Mouse (Mus musculus) liver, embryonic 11.5 days (tissue): ENCODE data around the gene D930048N14Rik. TPM values are rescaled to one million over a fixed set of nuclear protein-coding genes. Genes with fewer than 3 reads are reported as not detected.
A peak's percentile ranks its signal among the peaks of the same experiment; 100 is the strongest.
"Not testable (repeated sequence)": the region's sequence is repeated elsewhere in the genome, so short reads cannot be mapped to it uniquely, and the experiment has no call there.

Experiments used
- ATAC-seq: fragments of 200-750 bp; cut with Nextera tagmentation; replicated peaks from 2 replicates; pipeline ENCODE4 v1.8.0; 2017; ENCODE audit warnings: moderate number of reproducible peaks, mild to moderate bottlenecking, moderate TSS enrichment, moderate library complexity; ENCODE audit not compliant: low FRiP score
- DNase-seq: peaks from one replicate; pipeline ENCODE4 v3.0.0-alpha.2; 2017; ENCODE audit warnings: low spot score
- H3K27ac ChIP-seq: fragments of 300-500 bp; sonication (generic); 2 replicates; pipeline ENCODE4 v1.5.1; 2014; ENCODE audit warnings: mild to moderate bottlenecking, low read depth, low read length, control low read depth
- H3K27me3 ChIP-seq: fragments of 300-500 bp; sonication (generic); replicated peaks from 2 replicates; pipeline ENCODE4 v1.6.1; 2014; ENCODE audit warnings: low read length, mixed read lengths; ENCODE audit not compliant: control insufficient read depth, insufficient read depth
- H3K36me3 ChIP-seq: fragments of 300-500 bp; sonication (generic); 2 replicates; pipeline ENCODE4 v1.6.1; 2014; ENCODE audit warnings: mild to moderate bottlenecking, low read length, moderate library complexity, mixed read lengths; ENCODE audit not compliant: control insufficient read depth, insufficient read depth
- H3K4me1 ChIP-seq: fragments of 300-500 bp; sonication (generic); replicated peaks from 2 replicates; pipeline ENCODE4 v1.6.1; 2014; ENCODE audit warnings: low read length, mixed read lengths; ENCODE audit not compliant: control insufficient read depth, insufficient read depth
- H3K4me2 ChIP-seq: fragments of 300-500 bp; sonication (generic); 2 replicates; pipeline ENCODE4 v1.6.1; 2014; ENCODE audit warnings: mild to moderate bottlenecking, control low read depth, moderate library complexity
- H3K4me3 ChIP-seq: fragments of 300-500 bp; sonication (generic); 2 replicates; pipeline ENCODE4 v1.5.1; 2014; ENCODE audit warnings: low read depth, low read length, control low read depth
- H3K9ac ChIP-seq: fragments of 300-500 bp; sonication (generic); 2 replicates; pipeline ENCODE4 v1.6.1; 2014; ENCODE audit warnings: low read depth, low read length, control low read depth
- H3K9me3 ChIP-seq: fragments of 300-500 bp; sonication (generic); 2 replicates; pipeline ENCODE4 v1.6.1; 2016; ENCODE audit warnings: low read length, inconsistent platforms, mixed read lengths; ENCODE audit not compliant: control insufficient read depth
- WGBS: fragments of 180-500 bp; shearing (Covaris S2); extraction: QIAGEN DNeasy Blood & Tissue Kit; methylation state at CpG from one replicate; pipeline ENCODE4 v1.1.7; 2014; 5-methylcytosine and 5-hydroxymethylcytosine counted together
- polyA plus RNA-seq: library from polyadenylated mRNA; unstranded; fragments of >200 nt; fragmentation: Nextera tagmentation; extraction: Ambion mirVana; gene quantifications from 2 replicates; pipeline ENCODE4 v1.2.1, GENCODE M21; 2014

Gene D930048N14Rik
- polyA plus RNA-seq, 1 experiment from 2014 or later = 1.5 TPM

- Histone ChIP-seq H3K4me3 (peak overlapping the region; percentile 80; the same call in 1 of the 2 replicates), H3K9me3 (no peaks in the 10 kb centered on the region), H3K36me3 (peaks cover 42% of the 10 kb centered on the region), H3K9ac (0 out of 2 replicates have a peak overlapping the region, but pooled peaks have one; percentile 26), H3K27me3 (no peaks in the 10 kb centered on the region), H3K4me2 (peak overlapping the region; percentile 90), H3K4me1 (peaks cover 22% of the 10 kb centered on the region), H3K27ac (no peak overlapping the region)
- ATAC-seq = no peak
- no peak for DNase-seq
- 84% methylated on average over 2 of the region's 2 CpGs for WGBS
These were observed 29.0 kb upstream of the D930048N14Rik start for GRCm38 (mm10) chr11:51621776-51622175.

GRCm38 (mm10) chr11:51622971-51623491 is 27.7 kb upstream of the D930048N14Rik start:
- peaks cover 22% of the 10 kb centered on the region for H3K4me1 ChIP-seq
- ATAC-seq (no peak), DNase-seq (no peak)
- H3K4me2 ChIP-seq = no peak overlapping the region
- WGBS = 87% methylated on average over 7 of the region's 7 CpGs
- no peak overlapping the region for H3K4me3 ChIP-seq
- no peaks in the 10 kb centered on the region for H3K27me3 ChIP-seq
- no peaks in the 10 kb centered on the region for H3K9me3 ChIP-seq
- no peak overlapping the region for H3K9ac ChIP-seq
- H3K36me3 ChIP-seq = peaks cover 48% of the 10 kb centered on the region
- no peak overlapping the region for H3K27ac ChIP-seq

DNA sequence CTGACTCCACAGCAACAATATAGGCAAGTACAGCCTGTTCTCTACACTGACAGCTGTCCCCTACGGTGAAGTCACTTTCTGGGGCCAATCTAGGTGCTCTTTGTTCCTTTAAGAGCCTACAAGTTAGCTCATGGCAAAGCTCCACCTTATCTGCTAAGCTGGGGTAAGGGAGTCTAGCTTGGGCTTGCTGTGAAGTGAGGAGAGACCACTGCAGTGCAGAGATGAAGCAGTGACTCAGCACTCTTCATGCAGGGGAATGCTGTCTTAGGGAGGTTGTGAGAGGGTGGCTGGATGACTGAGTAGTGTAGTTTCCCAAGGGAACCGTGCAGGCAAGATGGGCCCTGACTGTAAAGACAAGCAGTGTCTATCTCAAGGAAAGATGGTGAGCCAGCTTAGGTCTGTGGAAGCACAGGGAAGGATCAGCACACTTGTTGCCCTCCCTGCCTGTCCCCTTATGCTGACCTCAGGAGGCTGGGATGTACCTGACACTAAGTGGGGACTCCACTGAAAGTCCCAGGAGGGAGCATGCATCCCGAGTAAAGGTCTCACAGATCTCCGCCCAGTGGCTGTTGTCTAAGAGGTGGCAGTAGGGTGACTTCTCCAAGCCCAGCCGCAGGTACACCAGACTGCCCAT is 25.4 kb upstream of the D930048N14Rik start:
- Histone ChIP-seq H3K9ac (0 out of 2 replicates have a peak overlapping the region, but pooled peaks have one; percentile 8), H3K4me2 (peak overlapping the region; percentile 21; the same call in 1 of the 2 replicates), H3K27me3 (no peaks in the 10 kb centered on the region), H3K27ac (peak overlapping the region; percentile 40; the same call in 1 of the 2 replicates), H3K4me1 (peaks cover 27% of the 10 kb centered on the region), H3K4me3 (no peak overlapping the region), H3K36me3 (peaks cover 56% of the 10 kb centered on the region), H3K9me3 (no peaks in the 10 kb centered on the region)
- DNase-seq (no peak), ATAC-seq (peak; percentile 80)
- WGBS = 75% methylated on average over 5 of the region's 5 CpGs

DNA sequence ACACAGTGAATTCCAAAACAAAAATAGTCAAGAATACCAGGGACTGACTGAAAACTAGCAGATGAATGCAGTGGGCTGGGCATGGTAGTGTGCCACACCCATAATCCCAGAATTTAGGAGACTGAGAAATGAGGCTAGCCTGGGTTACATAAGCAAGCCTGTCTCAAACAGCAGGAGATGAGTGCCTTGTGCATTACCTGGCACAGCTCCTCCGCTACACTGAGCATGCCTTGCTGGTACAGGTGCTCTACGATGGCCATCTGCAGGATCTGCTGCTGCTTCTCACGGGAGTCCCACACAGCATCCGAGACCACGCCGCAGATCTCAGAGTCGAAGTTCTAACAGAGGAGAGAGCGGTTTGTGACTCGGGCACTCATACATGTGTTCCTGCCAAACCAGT is 23.3 kb upstream of the D930048N14Rik start:
- DNase-seq (no peak), ATAC-seq (no peak)
- 93% methylated on average over 9 of the region's 9 CpGs for WGBS
- H3K27me3 ChIP-seq = no peaks in the 10 kb centered on the region
- no peak overlapping the region for H3K4me2 ChIP-seq
- peaks cover 14% of the 10 kb centered on the region for H3K4me1 ChIP-seq
- H3K36me3 ChIP-seq = peaks cover 47% of the 10 kb centered on the region
- H3K27ac ChIP-seq = no peak overlapping the region
- no peaks in the 10 kb centered on the region for H3K9me3 ChIP-seq
- no peak overlapping the region for H3K9ac ChIP-seq
- H3K4me3 ChIP-seq = no peak overlapping the region

DNA sequence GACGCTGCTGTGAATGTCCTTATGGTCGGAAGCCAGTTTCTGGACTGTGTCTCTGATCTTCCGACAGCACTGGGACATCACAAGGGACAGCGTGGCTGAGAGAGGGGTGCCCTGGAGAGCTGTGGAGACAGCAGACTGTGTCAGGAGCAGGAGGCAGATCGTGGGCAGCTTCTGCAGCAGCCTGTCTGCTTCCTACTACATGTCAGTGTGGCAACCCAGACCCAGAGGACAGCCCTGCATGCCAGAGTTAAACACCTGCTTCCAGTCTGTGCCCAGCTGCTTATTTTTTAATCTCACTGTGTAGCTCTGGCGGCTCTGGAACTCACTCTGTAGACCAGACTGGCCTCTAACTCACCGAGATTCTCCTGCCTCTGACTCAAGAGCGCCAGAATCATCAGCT is 22.8 kb upstream of the D930048N14Rik start:
- peaks cover 43% of the 10 kb centered on the region for H3K36me3 ChIP-seq
- no peak for DNase-seq
- no peak for ATAC-seq
- H3K4me1 ChIP-seq = peaks cover 14% of the 10 kb centered on the region
- no peak overlapping the region for H3K4me3 ChIP-seq
- no peaks in the 10 kb centered on the region for H3K27me3 ChIP-seq
- no peak overlapping the region for H3K27ac ChIP-seq
- H3K9me3 ChIP-seq = no peaks in the 10 kb centered on the region
- H3K4me2 ChIP-seq = no peak overlapping the region
- WGBS = 90% methylated on average over 8 of the region's 8 CpGs
- no peak overlapping the region for H3K9ac ChIP-seq

DNA sequence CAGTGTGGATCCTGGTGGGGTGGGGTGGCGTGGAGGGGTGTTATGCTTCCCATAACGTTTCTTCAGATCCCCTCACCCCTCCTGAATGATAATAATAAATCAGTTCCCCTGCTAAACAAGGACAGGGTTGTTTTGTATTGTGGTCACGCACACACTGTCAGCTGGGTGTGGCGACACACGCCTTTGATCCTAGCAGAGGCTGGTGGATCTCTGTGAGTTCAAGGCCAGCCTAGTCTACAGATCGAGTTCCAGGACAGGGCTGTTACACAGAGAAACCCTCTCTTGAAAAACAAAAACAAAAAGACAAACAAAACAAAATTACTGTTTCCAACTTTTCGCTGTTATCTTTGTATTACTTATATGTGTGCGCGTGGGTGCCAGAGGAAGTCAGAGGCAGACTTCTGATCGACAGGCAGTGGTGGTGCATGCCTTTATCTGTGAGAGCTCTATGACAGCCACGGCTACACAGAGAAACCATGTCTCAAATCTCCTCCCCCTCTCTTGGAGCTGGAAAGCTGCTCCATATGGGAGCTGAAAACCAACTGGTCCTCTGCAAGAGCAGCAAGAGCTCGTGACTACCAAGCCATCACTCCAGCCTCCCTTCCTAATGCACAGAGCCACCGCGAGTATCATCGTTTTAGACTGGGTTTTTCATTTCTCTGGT is 21.0 kb upstream of the D930048N14Rik start:
- H3K4me2 ChIP-seq = no peak overlapping the region
- H3K27ac ChIP-seq = no peak overlapping the region
- no peaks in the 10 kb centered on the region for H3K27me3 ChIP-seq
- H3K9me3 ChIP-seq = no peaks in the 10 kb centered on the region
- DNase-seq (no peak), ATAC-seq (no peak)
- H3K36me3 ChIP-seq = peaks cover 27% of the 10 kb centered on the region
- peaks cover 14% of the 10 kb centered on the region for H3K4me1 ChIP-seq
- no peak overlapping the region for H3K4me3 ChIP-seq
- no peak overlapping the region for H3K9ac ChIP-seq
- WGBS = 65% methylated on average over 15 of the region's 15 CpGs

GRCm38 (mm10) chr11:51632130-51632753 is 18.5 kb upstream of the D930048N14Rik start:
- Histone ChIP-seq H3K27me3 (no peaks in the 10 kb centered on the region), H3K36me3 (peaks cover 11% of the 10 kb centered on the region), H3K9me3 (no peaks in the 10 kb centered on the region), H3K4me2 (no peak overlapping the region), H3K9ac (no peak overlapping the region), H3K27ac (no peak overlapping the region), H3K4me1 (peaks cover 11% of the 10 kb centered on the region), H3K4me3 (no peak overlapping the region)
- no peak for DNase-seq
- no peak for ATAC-seq
- 74% methylated on average over 6 of the region's 6 CpGs for WGBS

DNA sequence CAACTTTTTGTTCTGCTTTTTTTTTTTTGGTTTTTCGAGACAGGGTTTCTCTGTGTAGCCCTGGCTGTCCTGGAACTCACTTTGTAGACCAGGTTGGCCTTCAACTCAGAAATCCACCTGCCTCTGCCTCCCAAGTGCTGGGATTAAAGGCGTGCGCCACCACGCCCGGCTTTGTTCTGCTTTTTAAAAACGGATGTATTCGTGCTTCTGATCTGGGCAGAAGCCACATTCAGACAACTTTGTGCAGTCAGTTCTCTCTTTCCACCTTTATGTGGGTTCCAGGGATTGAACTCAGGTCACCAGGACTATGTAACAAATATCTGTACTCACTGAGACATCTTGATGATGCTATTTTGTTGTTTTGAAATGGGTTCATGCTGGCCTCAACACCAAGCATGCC is 17.6 kb upstream of the D930048N14Rik start:
- DNase-seq, H3K4me2 ChIP-seq: not testable (repeated sequence)
- WGBS = 80% methylated on average over 7 of the region's 7 CpGs

More for the DNA sequence above, 17.6 kb upstream of the D930048N14Rik start:
- not testable (repeated sequence) for H3K36me3 ChIP-seq, H3K4me3 ChIP-seq, H3K9ac ChIP-seq, H3K27me3 ChIP-seq, ATAC-seq, H3K9me3 ChIP-seq, H3K27ac ChIP-seq
- H3K4me1 ChIP-seq = peaks cover 15% of the 10 kb centered on the region
